Mouse (Mus musculus): ENCODE measurements around the gene Rpf1. TPM values are rescaled to one million over a fixed set of nuclear protein-coding genes. Genes with fewer than 3 reads are reported as not detected.

Gene Rpf1
- total and polyA plus RNA-seq, 3 experiments = 72.3 to 369 (median 73.6) TPM

DNA sequence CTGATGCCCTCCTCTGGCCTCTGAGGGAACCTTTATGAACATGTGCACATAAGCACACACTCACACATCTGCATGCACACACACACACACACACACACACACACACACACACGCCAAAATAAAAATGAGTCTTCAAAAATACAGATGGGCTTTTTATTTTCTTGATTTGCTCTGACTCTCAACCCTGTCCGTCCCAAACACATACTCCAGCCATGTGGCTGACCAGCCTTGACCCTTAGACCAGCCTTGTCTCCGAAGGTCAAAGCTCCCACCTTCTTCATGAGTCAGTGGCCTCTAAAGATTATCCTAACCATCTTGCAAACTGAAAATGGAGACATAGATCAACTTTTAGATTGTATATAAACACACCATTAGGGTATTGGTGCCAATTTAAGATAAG, 48.4 kb upstream of the Rpf1 start:
- H3K4me3 ChIP-seq (ENCODE audit: control insufficient read depth in 1 of 2, insufficient read depth in 1 of 2, low read depth in 2 of 2, low read length in 2 of 2) = no peak overlapping the region
- no peak for DNase-seq (ENCODE audit: low read depth, low spot score)
- no peak overlapping the region for H3K9ac ChIP-seq (ENCODE audit: control insufficient read depth, low read depth, low read length, poor library complexity, severe bottlenecking)
- H3K9me3 ChIP-seq (replicated peaks; ENCODE audit: insufficient read depth, low read length) = no peaks in the 10 kb centered on the region
- peaks cover 0 to 5% of the 10 kb centered on the region in 2 experiments; a peak in 2 of 4 replicates for H3K27me3 ChIP-seq (ENCODE audit: control insufficient read depth in 1 of 2, insufficient read depth in 2 of 2, low read length in 2 of 2)
- H3K27ac ChIP-seq (ENCODE audit: control insufficient read depth, low read depth, low read length) = no peak overlapping the region
- no peaks in the 10 kb centered on the region for H3K4me1 ChIP-seq (ENCODE audit: control insufficient read depth in 1 of 2, insufficient read depth in 2 of 2, low read length in 2 of 2)
- H3K79me2 ChIP-seq (ENCODE audit: control insufficient read depth, insufficient read depth, low read length, poor library complexity) = no peaks in the 10 kb centered on the region
- H3K36me3 ChIP-seq (ENCODE audit: control insufficient read depth in 1 of 2, insufficient read depth in 2 of 2, low read length in 2 of 2) = no peaks in the 10 kb centered on the region
- TF ChIP-seq GATA1 (IDR thresholded peaks at IDR 0.05; ENCODE audit: low read depth, low read length) (no peak), HCFC1 (IDR thresholded peaks at IDR 0.05; ENCODE audit: low read depth, low read length) (no peak), ZKSCAN1 (IDR thresholded peaks at IDR 0.05; ENCODE audit: low read depth, low read length) (no peak), POLR2AphosphoS5 (IDR thresholded peaks at IDR 0.05; ENCODE audit: borderline replicate concordance, low read depth, low read length) (no peak), USF1 (IDR thresholded peaks at IDR 0.05; ENCODE audit: low read depth, low read length) (no peak), UBTF (IDR thresholded peaks at IDR 0.05; ENCODE audit: borderline replicate concordance, insufficient read depth, low read depth, low read length) (no peak), TCF12 (IDR thresholded peaks at IDR 0.05; ENCODE audit: low read depth, low read length) (no peak), USF2 (IDR thresholded peaks at IDR 0.05; ENCODE audit: borderline replicate concordance in 1 of 2, insufficient read depth in 1 of 2, low read depth in 1 of 2, low read length in 2 of 2) (no peak), CHD1 (IDR thresholded peaks at IDR 0.05; ENCODE audit: low read depth, low read length) (no peak), ZMIZ1 (IDR thresholded peaks at IDR 0.05; ENCODE audit: low read depth, low read length) (no peak), POLR2A (IDR thresholded peaks at IDR 0.05; ENCODE audit: control insufficient read depth in 1 of 2, insufficient read depth in 1 of 2, low read depth in 1 of 2, low read length in 2 of 2, poor library complexity in 1 of 2) (no peak), NELFE (IDR thresholded peaks at IDR 0.05; ENCODE audit: low read depth, low read length) (no peak), MYB (IDR thresholded peaks at IDR 0.05; ENCODE audit: low read depth, low read length) (no peak), ZC3H11A (IDR thresholded peaks at IDR 0.05; ENCODE audit: low read depth, low read length) (no peak), ETS1 (IDR thresholded peaks at IDR 0.05; ENCODE audit: low read depth, low read length) (no peak), ZNF384 (IDR thresholded peaks at IDR 0.05; ENCODE audit: low read depth, low read length) (no peak), GABPA (IDR thresholded peaks at IDR 0.05; ENCODE audit: low read depth, low read length) (no peak), RCOR1 (IDR thresholded peaks at IDR 0.05; ENCODE audit: low read depth, low read length) (no peak), MAFK (IDR thresholded peaks at IDR 0.05; ENCODE audit: borderline replicate concordance, low read depth, low read length) (no peak), SIN3A (IDR thresholded peaks at IDR 0.05; ENCODE audit: low read length) (no peak)

DNA sequence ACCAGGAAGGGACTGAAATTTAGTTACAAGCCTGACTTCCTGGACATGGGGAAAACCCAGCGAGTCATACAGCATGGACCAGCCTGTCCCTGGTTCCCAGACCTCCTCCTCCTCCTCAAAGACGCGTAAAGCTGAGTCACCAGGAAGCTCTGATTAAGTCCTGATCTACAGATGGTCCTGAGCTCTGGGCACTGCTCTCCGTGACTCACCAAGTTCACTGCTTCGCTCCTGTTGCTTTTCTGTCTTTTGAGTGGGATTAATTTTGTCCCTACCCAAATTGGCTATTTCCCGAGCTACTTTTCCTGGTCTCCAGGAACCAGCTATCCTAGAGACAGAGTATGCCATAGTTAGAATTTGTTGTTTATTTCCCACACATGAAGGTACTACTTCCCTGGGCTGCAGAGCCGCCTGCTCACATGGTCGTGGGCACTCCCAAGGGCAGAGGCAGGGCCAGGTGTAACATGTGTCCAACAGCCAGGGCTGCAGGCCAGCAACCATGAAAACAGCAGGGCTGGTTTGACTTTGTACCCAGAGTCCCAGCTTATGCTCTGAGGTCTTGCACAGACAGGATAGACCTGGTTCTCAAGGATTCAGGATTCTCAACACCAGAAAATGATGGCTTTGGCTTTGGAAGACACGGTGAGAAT, 46.8 kb upstream of the Rpf1 start:
- Histone ChIP-seq H3K79me2 (ENCODE audit: control insufficient read depth, insufficient read depth, low read length, poor library complexity) (no peaks in the 10 kb centered on the region), H3K27ac (ENCODE audit: control insufficient read depth, low read depth, low read length) (no peak overlapping the region), H3K9me3 (replicated peaks; ENCODE audit: insufficient read depth, low read length) (no peaks in the 10 kb centered on the region), H3K4me1 (ENCODE audit: control insufficient read depth in 1 of 2, insufficient read depth in 2 of 2, low read length in 2 of 2) (no peaks in the 10 kb centered on the region), H3K4me3 (ENCODE audit: control insufficient read depth in 1 of 2, insufficient read depth in 1 of 2, low read depth in 2 of 2, low read length in 2 of 2) (no peak overlapping the region), H3K9ac (ENCODE audit: control insufficient read depth, low read depth, low read length, poor library complexity, severe bottlenecking) (no peak overlapping the region), H3K27me3 (ENCODE audit: control insufficient read depth in 1 of 2, insufficient read depth in 2 of 2, low read length in 2 of 2) (peaks cover 0 to 5% of the 10 kb centered on the region in 2 experiments; a peak in 2 of 4 replicates), H3K36me3 (ENCODE audit: control insufficient read depth in 1 of 2, insufficient read depth in 2 of 2, low read length in 2 of 2) (no peaks in the 10 kb centered on the region)
- DNase-seq (ENCODE audit: low read depth, low spot score) = peak; percentile 9
- TF ChIP-seq KAT2A (conservative IDR thresholded peaks at IDR 0.05; ENCODE audit: low read depth, low read length) = no peak
- no peak for TF ChIP-seq POLR2AphosphoS2 (IDR thresholded peaks at IDR 0.05; ENCODE audit: low read length)
- TF ChIP-seq CHD2 (IDR thresholded peaks at IDR 0.05; ENCODE audit: low read length) = no peak

All from MEL (cell line).